Mouse (Mus musculus) MN1 (cell line): Measurements from ENCODE around the gene Ugt2a1.
"Not testable (repeated sequence)": the region's sequence is repeated elsewhere in the genome, so short reads cannot be mapped to it uniquely, and the experiment has no call there.

Experiments used
- DNase-seq: peaks from one replicate; pipeline ENCODE4 v3.0.0-alpha.2; 2016; ENCODE audit warnings: low spot score

Gene Ugt2a1

GRCm38 (mm10) chr5:87490771-87491170, at the start of gene Ugt2a1:
Ugt2a1 (minus strand) TSS chr5:87490871.
- no peak for DNase-seq

GRCm38 (mm10) chr5:87538111-87538510, 47.4 kb upstream of the Ugt2a1 start, which contains the start of gene Sult1b1:
Sult1b1 (minus strand) TSS chr5:87538195.
- DNase-seq, result no peak

- DNase-seq, result no peak
Observed at GRCm38 (mm10) chr5:87535994-87536644, 45.4 kb upstream of the Ugt2a1 start.

GRCm38 (mm10) chr5:87532288-87532687, 41.6 kb upstream of the Ugt2a1 start:
- DNase-seq, result no peak

- DNase-seq, result not testable (repeated sequence)
Observed at GRCm38 (mm10) chr5:87523561-87523960, 32.9 kb upstream of the Ugt2a1 start.

GRCm38 (mm10) chr5:87505776-87506458, 15.2 kb upstream of the Ugt2a1 start:
- no peak for DNase-seq

GRCm38 (mm10) chr5:87502687-87503086, 12.0 kb upstream of the Ugt2a1 start:
- no peak for DNase-seq

GRCm38 (mm10) chr5:87499341-87499740, 8.7 kb upstream of the Ugt2a1 start:
- DNase-seq, result no peak

GRCm38 (mm10) chr5:87498936-87499335, 8.3 kb upstream of the Ugt2a1 start:
- no peak for DNase-seq

GRCm38 (mm10) chr5:87486706-87487105, 4.0 kb downstream of the Ugt2a1 start, which contains the start of gene Gm43638:
Gm43638 (minus strand) TSS chr5:87486806.
- not testable (repeated sequence) for DNase-seq

- DNase-seq, result no peak
Observed at GRCm38 (mm10) chr5:87482160-87482559, 8.5 kb downstream of the Ugt2a1 start, which contains the start of gene Ugt2a2. Ugt2a2 (minus strand) TSS chr5:87482260.

GRCm38 (mm10) chr5:87458810-87459209, 31.9 kb downstream of the Ugt2a1 start:
- no peak for DNase-seq

- DNase-seq, result no peak
Observed at GRCm38 (mm10) chr5:87457701-87458100, 33.0 kb downstream of the Ugt2a1 start.

- no peak for DNase-seq
Observed at GRCm38 (mm10) chr5:87456216-87456850, 34.3 kb downstream of the Ugt2a1 start.

- DNase-seq, result no peak
Observed at GRCm38 (mm10) chr5:87455519-87455918, 35.2 kb downstream of the Ugt2a1 start.

- not testable (repeated sequence) for DNase-seq
Observed at GRCm38 (mm10) chr5:87452514-87452913, 38.2 kb downstream of the Ugt2a1 start.

- no peak for DNase-seq
Observed at GRCm38 (mm10) chr5:87436264-87436663, 54.4 kb downstream of the Ugt2a1 start.

GRCm38 (mm10) chr5:87425676-87426075, 65.0 kb downstream of the Ugt2a1 start:
- DNase-seq, result no peak

- DNase-seq, result not testable (repeated sequence)
Observed at GRCm38 (mm10) chr5:87424041-87424440, 66.6 kb downstream of the Ugt2a1 start, which contains the start of gene Ugt2b38. Ugt2b38 (minus strand) TSS chr5:87424203.
